Mouse (Mus musculus) Patski (cell line): ENCODE measurements around the gene Ephb2. TPM values are rescaled to one million over a fixed set of nuclear protein-coding genes. Genes with fewer than 3 reads are reported as not detected.

Experiments
- ATAC-seq: fragments of 100-300 bp; one replicate; pipeline ENCODE4 v1.8.0; 2021
- CTCF ChIA-PET: fragments of 350-600 bp; sonication (Branson Sonifier 250); formaldehyde crosslinking; loops from one replicate; lab custom pipeline; 2022; ENCODE audit warnings: inconsistent platforms; lab: Charles Lee
- POLR2A ChIA-PET: fragments of 350-600 bp; sonication (Branson Sonifier 250); formaldehyde crosslinking; loops from one replicate; lab custom pipeline; 2022; ENCODE audit warnings: antibody characterized with exemption, inconsistent platforms; lab: Charles Lee
- DNase-seq: peaks from one replicate; pipeline ENCODE4 v3.0.0-alpha.2; 2011; ENCODE audit warnings: low read depth, low spot score
- H3K27me3 ChIP-seq: fragments of 371-371 bp; one replicate; pipeline ENCODE4 v1.5.1; 2021
- CTCF ChIP-seq: fragments of 100-300 bp; IDR thresholded peaks from one replicate; pipeline ENCODE4 v1.5.1; 2021
- in situ Hi-C: fragments of 300-500 bp; cut with MboI; formaldehyde crosslinking; loops from 3 replicates; pipeline ENCODE4 v1.11.1; 2018; ENCODE audit warnings: low pct_unique_long_range_greater_than_20kb, mixed read lengths
- polyA plus RNA-seq: library from polyadenylated mRNA; unstranded; gene quantifications from one replicate; pipeline ENCODE4 v1.2.3, GENCODE M21; 2021

Gene Ephb2
- polyA plus RNA-seq, 1 experiment from 2014 or later = 2.3 TPM

DNA sequence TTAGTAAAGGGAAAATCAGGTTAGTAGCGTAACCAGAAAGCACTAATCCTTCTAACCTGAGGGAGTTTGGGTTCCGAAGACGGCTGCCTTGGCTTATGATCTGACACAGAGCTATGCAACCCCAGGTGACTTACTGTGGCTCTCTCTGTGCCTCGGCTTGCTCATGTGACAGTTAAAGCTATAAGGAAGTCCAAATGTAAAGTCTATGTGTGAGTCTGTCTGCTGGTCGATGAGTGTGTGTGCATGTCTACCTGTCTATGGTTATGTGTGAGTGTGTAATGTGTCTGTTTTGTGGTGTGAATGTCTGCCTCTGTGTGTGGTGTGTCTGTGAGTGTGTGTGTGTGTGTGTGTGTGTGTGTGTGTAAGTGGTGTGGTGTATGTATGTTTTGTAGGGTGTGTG, 33.8 kb downstream of the Ephb2 start:
- POLR2A ChIA-PET = no interaction called here
- in situ Hi-C loops = no loop called here
- TF ChIP-seq CTCF = no peak

DNA sequence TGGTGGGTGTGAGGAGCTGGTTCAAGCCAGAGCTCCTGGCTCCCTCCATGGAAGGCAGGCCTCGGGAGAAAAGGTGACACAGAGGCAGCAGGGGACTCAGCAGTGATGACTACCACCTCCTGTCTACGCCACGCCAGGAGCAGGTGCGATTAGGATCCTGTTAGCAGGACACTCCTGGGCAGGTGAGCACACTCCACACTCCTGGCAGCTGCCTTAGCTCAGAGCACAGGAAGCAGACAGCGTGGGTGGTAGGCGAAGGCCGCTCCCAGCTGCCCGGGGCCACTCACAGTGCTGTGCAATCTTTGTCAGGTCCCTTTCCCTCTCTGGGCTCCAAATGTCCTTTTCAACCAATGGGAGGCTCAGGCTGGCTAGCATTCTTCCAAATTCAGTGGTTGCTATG, 34.3 kb downstream of the Ephb2 start:
- no peaks in the 10 kb centered on the region for H3K27me3 ChIP-seq
- TF ChIP-seq CTCF = no peak
- POLR2A ChIA-PET = no interaction called here
- ATAC-seq = no peak
- CTCF ChIA-PET = no interaction called here
- no peak for DNase-seq
- in situ Hi-C loops = no loop called here

More for the DNA sequence above, 33.8 kb downstream of the Ephb2 start:
- CTCF ChIA-PET = no interaction called here
- H3K27me3 ChIP-seq = no peaks in the 10 kb centered on the region
- ATAC-seq (no peak), DNase-seq (no peak)

DNA sequence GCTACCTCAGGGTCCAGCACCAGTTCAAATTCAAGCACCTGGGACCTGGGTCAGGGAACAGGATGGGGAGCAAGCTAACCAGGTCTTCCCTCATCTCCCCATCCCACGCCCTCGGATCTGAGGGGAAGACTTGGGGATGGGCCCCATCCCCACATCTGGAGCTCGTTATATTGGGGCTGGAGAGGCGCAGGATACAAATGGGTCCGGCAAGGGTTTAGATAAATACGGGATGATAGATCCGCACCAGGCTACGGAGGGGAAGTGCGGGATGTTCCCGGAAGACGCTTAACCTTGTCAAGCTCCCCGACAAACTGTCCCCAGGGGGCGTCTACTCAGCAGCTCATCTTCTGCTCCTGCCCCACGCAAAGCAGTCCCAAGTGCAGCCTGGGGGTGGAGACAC, 35.4 kb downstream of the Ephb2 start:
- in situ Hi-C loops = no loop called here
- POLR2A ChIA-PET = interaction anchor here (0.6 kb wide), 1 partner anchor 14 kb away, joined by 3 read pairs; no protein-coding TSS in a partner anchor
- DNase-seq = no peak
- H3K27me3 ChIP-seq = no peaks in the 10 kb centered on the region
- CTCF ChIA-PET = no interaction called here
- TF ChIP-seq CTCF = no peak
- ATAC-seq = no peak

DNA sequence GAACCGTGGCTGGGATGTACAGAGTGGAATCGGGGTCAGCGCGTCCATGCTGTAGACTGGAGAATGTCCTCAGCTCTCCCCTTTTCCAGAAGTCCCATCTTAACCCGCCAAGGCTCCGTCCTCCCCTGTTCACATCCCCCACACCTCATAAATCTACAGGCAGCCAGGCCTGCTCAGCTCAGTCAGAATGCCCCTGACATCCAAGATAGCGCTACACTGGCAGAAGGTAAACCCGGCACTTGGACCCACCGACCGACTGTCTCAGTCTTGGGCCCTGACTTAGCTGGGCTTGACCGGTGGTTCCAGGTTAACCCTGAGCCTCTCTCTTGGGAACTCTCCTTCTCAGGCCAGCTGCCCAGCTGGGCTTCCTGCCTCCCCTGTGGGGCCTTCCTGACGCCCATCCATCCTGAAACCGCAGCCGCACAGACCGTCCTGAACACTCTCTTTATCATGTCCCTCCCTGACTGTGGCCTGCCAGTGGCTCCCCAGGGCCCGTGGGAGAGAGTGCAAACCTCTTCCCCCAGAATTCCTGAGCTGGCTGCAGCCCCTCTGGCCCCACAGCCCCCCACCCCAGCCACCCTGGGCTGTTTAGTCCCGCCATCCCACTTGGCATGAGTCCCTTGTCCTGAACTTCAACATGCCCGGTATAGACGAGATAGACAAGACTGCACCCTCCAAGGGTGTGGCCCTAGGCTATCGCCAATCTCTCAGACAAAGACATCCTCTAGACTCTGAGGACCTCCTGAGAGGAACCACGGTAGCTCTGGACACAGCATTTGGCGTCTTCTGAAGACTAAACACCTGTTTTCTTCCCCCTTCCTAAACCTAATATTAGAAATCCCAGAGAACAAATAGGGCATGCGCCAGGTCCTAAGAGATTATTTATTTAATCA, 37.9 kb downstream of the Ephb2 start:
- in situ Hi-C loops = no loop called here
- TF ChIP-seq CTCF = no peak
- POLR2A ChIA-PET = no interaction called here
- DNase-seq = no peak
- CTCF ChIA-PET = no interaction called here
- ATAC-seq = no peak
- H3K27me3 ChIP-seq = no peaks in the 10 kb centered on the region

DNA sequence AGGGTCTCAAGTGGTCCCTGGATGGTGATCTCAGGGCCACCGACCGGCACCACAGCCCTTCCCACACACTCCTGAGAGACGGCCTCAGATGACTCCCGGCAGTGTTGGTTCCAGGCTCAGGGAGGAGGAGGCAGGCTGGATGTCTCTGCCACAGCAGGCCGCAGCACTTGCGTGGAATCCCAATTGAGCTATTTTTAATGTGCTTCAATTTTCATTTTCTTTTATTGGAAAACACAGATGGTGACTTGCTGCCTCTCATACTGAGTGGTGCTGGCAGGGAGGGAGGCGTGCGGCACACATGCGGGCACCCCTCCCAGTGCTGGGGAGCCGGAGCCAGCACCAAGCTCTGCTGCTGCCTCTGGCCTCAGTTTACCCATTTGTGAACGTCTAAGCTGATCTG, 42.5 kb downstream of the Ephb2 start:
- in situ Hi-C loops = no loop called here
- TF ChIP-seq CTCF = no peak
- H3K27me3 ChIP-seq = no peaks in the 10 kb centered on the region
- no peak for ATAC-seq
- CTCF ChIA-PET = no interaction called here
- no peak for DNase-seq
- POLR2A ChIA-PET = no interaction called here

DNA sequence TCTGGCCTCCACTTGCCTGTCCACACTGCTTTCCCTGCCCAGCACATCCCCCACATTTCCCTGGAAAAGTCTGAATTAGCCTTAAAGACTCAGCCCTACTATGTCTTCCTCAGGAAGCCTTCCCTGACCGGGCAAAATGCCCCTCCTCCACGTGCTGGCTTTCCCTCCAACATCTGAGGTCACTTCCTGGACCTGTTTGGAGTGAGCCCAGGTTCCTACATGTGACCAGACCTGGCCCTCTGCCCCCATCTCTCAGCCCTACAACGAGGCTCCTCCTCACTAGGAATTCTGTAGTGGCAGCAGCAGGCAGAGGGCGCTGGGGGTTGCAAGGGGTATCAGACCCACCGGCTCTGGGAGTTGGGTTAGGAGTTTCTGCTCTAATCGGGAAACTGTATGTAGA, 46.0 kb downstream of the Ephb2 start:
- ATAC-seq (no peak), DNase-seq (no peak)
- H3K27me3 ChIP-seq = no peaks in the 10 kb centered on the region
- TF ChIP-seq CTCF = no peak
- POLR2A ChIA-PET = no interaction called here
- in situ Hi-C loops = no loop called here
- CTCF ChIA-PET = no interaction called here

DNA sequence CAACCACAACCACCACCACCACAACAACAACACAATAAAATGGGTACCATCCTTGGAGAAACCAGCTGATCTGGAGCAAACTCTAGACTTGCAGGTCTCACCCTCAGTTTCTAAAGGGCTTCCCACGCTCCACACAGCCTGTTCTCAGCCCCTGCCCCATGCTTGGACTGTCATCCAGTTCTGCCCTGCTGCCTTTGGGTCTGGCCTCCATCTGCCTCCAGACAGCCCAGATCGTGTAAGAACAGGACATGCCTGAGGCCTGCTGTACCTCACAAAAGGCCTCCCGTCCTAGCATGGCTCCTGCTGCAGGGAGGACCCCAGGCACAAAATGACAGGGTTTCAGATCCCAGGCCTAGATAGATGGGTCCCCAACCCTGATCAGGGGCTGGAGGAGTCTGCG, 48.4 kb downstream of the Ephb2 start:
- DNase-seq (no peak), ATAC-seq (no peak)
- H3K27me3 ChIP-seq = no peaks in the 10 kb centered on the region
- TF ChIP-seq CTCF = no peak
- POLR2A ChIA-PET = interaction anchor here (0.6 kb wide), 1 partner anchor 361 kb away, joined by 5 read pairs; no protein-coding TSS in a partner anchor
- in situ Hi-C loops = no loop called here
- CTCF ChIA-PET = no interaction called here

DNA sequence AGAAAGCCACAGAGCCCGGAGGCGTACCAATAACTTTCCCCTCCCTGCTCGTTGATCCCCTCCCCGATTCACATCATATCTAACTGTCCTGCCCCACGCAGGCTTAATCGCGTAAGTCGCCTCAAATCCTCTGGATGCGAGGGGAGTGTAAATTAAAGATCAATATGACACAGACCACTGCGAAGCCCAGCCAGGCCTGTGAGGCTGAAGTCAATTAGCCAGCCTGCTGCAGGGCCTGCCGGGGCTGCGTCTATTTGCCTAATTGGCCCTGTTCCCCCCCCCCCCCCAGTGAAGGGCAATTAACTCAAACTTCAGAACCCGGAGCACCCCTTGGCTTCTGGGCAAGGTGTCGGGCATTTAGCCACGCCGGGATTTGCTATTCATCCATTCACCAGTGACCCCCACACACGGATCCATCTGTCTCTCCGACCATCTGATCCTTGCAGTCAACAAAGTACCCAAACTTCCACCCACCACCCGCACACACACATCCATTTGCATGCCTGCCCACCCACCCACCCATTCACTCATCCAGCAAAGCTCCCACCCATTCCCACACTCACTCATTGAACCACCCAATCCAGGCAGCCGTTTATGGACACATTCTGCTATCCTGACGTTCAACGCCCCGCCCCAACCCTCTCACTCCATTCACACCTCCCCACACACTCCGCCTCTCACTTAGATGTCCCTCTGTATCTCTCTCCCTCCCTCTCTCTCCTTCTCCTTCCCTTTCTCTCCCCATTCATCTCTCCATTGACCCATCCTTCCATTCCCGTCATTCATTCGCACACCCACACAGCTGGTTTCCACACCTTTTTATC, 49.1 kb downstream of the Ephb2 start:
- no peak for ATAC-seq
- H3K27me3 ChIP-seq = no peaks in the 10 kb centered on the region
- ChIA-PET CTCF (no interaction called here), POLR2A (interaction anchor here (0.6 kb wide), 1 partner anchor 361 kb away, joined by 5 read pairs; no protein-coding TSS in a partner anchor)
- no peak for DNase-seq
- no peak for TF ChIP-seq CTCF
- in situ Hi-C loops = no loop called here

DNA sequence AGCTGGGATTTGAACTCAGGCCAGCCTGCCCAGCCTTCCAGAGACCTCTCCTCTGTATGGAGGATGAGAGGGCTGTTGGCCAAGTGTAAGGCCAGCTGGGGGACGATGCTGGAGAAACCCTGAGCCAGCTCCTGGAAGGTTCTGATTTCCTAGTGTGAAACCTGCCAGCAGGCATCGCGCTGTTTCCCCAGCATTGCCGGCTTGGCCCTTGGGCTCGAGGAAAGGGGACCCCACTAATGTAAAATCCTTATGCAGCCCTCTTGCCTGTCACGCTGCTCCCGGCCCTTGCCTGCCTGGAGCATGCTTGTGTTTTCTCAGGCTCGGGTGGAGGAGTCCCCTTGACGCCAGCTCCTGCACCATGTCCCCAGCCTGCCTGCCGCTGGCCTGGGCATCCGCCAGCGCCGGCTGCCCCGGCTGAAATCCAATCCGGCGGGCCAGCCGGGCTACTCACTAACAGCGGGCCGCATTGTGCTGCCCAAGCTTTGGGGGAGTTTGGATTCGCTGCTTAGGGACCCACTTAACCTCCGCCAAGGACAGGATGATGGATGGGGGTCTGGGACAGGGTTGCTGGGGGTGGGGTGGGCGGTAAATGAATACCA, 52.1 kb downstream of the Ephb2 start:
- ATAC-seq (no peak), DNase-seq (no peak)
- ChIA-PET POLR2A (no interaction called here), CTCF (no interaction called here)
- TF ChIP-seq CTCF = no peak
- in situ Hi-C loops = no loop called here
- H3K27me3 ChIP-seq = no peaks in the 10 kb centered on the region

DNA sequence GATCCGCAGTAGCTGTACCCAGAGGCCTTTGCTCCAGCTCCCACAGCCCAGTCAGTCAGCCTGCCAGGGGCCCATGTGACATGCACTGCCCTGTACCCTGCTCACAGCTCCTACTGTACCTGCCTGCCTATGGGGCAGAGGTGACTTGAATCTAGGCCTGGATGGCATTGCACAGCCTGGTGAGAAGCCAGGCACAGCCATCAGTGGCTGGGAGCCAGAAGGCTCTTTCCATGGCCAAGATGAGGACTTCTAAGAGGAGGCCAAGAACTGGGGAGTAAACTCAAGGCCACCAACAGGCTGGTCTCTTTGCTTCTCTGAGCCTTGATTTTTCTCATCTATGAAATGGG, 53.2 kb downstream of the Ephb2 start:
- CTCF ChIA-PET = no interaction called here
- no peaks in the 10 kb centered on the region for H3K27me3 ChIP-seq
- no peak for TF ChIP-seq CTCF
- in situ Hi-C loops = no loop called here
- POLR2A ChIA-PET = no interaction called here
- no peak for ATAC-seq
- DNase-seq = no peak
